Mouse (Mus musculus): ENCODE data around the gene Ntrk3.

Gene Ntrk3

GRCm38 (mm10) chr7:78578461-78579359, 159.1 kb downstream of the Ntrk3 start:
- DNase-seq (ENCODE audit: low spot score): no peak

- no peak for DNase-seq (ENCODE audit: low spot score)
Measured at GRCm38 (mm10) chr7:78578111-78578460, 159.7 kb downstream of the Ntrk3 start.

- DNase-seq (ENCODE audit: low spot score): no peak
Measured at GRCm38 (mm10) chr7:78577462-78578110, 160.2 kb downstream of the Ntrk3 start.

- no peak for DNase-seq (ENCODE audit: low spot score)
Measured at GRCm38 (mm10) chr7:78576706-78577461, 160.9 kb downstream of the Ntrk3 start.

GRCm38 (mm10) chr7:78576169-78576568, 161.6 kb downstream of the Ntrk3 start:
- DNase-seq (ENCODE audit: low spot score): no peak

DNA sequence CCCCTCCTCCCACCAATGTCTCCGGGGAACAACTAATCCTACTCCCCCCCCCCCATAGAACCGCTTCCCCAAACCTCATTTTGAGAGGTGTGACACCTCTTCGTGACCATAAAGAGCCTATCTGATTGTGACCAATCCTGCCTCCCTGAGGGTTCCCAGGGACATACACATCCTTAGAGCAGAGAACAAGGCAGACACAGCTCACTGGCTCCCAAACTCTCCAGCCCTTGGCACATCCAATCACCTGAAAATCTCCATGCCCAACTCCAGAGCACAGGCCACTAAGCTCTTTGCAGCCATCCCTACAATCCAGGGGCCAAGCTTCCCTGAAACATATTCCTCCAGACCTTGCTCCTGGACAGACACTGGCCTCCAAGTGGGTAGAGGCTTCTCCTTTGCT, 162.3 kb downstream of the Ntrk3 start:
- no peak for DNase-seq (ENCODE audit: low spot score)

- DNase-seq (ENCODE audit: low spot score): no peak
Measured at GRCm38 (mm10) chr7:78571196-78571595, 166.6 kb downstream of the Ntrk3 start.

GRCm38 (mm10) chr7:78569255-78569618, 168.6 kb downstream of the Ntrk3 start:
- no peak for DNase-seq (ENCODE audit: low spot score)

DNA sequence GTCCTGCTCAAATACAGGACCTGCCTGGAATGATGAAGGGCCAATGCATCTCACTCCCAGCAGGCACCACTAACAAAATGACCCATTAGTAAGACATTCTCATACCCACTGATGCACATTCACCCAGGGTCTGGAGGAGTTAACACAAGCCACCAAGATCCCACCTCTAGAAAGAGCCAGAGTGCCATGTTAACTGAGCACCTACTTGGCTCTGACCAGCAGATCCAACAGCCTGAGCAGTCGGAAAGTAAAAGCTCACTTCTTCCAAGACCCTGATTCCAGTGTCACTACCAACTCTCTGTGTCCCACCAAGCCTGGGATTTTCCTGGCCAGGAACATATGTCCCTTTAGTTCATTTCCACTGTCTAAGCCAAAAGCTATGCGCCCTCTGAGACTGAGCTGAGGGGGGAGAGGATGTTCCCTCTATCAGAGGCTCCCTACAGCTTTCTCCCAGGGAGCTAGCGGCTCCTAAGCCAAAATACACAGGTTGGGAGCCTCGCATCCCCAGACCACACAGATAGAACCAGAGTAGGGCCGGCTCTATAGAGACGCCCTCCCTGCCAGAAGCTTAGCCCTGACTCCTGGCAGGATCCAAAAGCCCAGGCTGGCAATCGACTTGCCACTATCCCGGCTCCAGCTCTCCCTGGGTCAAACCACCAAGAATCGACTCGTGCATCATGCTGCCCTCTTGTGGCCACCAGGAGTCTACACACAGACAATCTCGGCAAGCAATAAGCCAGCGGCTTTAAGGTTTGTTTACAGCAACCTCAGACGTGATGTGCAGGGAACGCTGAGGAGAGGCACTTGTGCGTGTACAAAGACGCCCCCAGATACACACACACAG, 169.2 kb downstream of the Ntrk3 start:
- peak; percentile 12 for DNase-seq (ENCODE audit: low spot score)

DNA sequence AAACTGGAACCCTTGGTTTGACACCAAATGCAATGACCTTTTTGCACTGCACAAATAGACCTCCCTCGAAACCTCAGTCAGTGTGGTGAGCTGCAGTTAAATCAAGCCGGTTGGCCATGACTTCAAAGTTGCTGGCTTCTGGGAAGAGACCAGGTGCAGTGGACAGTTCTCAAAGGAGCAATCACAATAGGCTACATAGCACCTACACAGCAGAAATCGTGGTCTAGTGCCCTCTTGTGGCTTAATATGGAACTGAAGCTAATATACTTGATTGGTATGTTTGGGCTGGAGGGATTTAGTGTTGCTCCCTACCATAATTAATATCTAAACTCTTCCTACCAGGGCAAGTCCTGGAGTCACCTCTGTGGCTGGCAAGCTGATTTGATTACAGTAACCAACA, 171.2 kb downstream of the Ntrk3 start:
- peak; percentile 20 for DNase-seq (ENCODE audit: low spot score)

GRCm38 (mm10) chr7:78565386-78565785, 172.4 kb downstream of the Ntrk3 start:
- no peak for DNase-seq (ENCODE audit: low spot score)

DNA sequence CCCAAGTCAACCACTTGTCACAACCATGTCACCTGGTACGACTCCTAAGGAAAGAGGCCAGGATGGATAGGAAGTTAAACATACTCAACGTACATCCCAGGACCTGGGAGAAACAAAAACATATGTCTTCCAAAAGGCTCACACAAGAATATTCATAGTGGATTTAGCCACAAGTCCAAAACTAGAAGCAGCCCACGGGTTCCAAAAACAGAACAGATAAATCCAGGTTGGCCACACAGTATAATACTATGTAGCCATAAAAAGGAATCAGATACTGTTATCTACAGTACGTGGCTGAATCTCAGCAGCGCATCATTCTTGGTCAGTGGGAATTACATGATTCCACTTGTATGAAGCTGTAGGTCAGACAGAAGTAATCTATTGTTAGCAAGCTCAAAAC, 179.3 kb downstream of the Ntrk3 start:
- no peak for DNase-seq (ENCODE audit: low spot score)

DNA sequence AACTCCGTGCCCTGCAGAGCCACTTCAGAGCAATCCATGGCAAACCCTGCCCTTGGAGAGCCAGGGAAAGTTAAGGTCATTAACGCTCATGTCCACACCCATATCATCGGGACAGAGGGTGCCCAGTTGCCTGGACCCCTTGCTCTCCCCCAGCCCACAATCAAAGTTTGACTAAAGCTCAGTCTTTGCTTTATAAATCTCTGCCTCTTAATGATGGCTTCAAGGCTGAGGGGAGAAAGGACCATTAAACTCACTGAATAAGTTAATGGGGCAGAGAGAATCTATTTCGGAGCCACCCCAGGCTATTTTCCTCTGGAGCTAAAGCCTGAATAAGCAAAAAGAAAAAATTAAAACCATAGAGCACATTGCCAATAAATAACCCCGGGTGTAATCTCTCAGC, 182.3 kb downstream of the Ntrk3 start:
- DNase-seq (ENCODE audit: low spot score): no peak

- DNase-seq (ENCODE audit: low spot score): no peak
Measured at GRCm38 (mm10) chr7:78549461-78549860, 188.4 kb downstream of the Ntrk3 start.

GRCm38 (mm10) chr7:78548721-78549120, 189.1 kb downstream of the Ntrk3 start:
- no peak for DNase-seq (ENCODE audit: low spot score)

DNA sequence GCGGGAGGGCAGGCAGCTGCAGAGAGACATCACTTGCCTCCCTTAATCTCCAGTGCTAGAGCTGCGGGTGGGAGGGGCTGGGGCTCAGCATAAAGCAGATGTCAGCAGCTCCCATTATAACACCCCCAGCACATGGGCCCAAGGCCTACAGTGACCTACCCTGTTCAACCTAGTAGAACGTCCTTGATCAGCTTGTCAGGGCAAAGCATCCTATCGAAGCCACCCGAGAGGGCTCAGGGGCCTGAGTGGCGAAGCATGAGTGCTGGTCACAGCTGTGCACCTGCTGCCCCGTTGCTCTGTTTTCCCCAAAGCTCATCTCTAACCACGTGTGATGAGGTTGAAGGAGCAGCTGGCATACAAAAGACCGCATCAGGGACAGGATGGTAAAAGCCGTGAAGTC, 191.3 kb downstream of the Ntrk3 start:
- DNase-seq (ENCODE audit: low spot score): no peak

DNA sequence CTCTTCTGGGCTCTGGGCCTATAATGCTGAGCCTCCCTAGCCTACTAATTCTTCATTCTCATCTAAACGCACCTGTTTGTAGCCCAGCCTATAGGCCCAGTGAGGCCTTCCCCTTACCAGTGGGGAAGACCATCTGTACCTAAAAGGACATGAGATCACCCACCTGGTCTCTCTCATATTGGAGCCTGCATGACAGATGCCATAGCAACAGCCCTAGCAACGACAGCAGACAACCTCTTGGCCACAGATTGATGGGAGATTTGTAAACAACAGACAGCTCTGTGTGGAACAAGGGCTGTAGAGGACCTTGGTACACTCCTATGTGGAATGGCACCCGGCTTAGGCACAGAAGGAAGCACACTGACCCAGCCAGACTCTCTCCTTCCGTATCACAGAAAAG, 195.3 kb downstream of the Ntrk3 start:
- DNase-seq (ENCODE audit: low spot score): no peak

DNA sequence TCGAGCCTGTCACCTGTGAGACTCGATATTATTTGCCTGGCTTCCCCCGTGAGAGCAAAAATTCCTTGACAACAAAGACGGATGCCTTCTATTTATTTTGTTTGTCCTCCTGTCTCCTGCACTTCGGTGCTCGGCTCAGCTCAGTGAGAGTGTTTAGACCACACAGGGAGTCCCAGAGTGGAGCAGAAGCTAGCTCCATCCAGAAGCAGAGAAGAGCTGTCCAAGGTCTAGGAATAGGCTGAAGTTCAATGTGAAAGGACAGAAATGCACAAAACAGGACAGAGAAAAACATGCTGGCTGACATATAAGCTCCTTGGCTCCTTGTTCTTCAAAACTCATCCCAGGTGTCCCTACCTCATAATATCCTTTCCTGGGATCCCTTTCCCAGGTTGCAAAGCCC, 207.5 kb downstream of the Ntrk3 start:
- DNase-seq (ENCODE audit: low spot score): no peak

GRCm38 (mm10) chr7:78528008-78528407, 209.8 kb downstream of the Ntrk3 start:
- no peak for DNase-seq (ENCODE audit: low spot score)

DNA sequence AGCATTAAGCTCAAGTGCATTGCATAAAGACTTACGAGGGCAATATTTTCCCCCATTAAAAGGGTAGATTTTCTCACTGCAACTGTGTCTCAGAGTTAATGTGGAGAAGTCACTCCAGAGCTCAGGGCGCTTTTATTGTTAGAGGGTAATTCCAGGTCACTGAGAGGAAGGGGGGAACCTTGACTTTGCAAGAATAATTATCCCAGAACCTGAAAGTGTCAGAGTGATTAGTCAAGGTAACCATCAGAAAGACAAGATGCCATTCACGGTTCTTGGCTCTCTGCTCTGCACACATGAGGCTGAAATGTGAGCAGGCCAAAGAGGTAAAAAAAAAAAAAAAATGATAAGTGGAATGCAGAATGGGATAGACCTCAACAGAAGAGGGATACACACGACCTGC, 210.2 kb downstream of the Ntrk3 start:
- no peak for DNase-seq (ENCODE audit: low spot score)

DNA sequence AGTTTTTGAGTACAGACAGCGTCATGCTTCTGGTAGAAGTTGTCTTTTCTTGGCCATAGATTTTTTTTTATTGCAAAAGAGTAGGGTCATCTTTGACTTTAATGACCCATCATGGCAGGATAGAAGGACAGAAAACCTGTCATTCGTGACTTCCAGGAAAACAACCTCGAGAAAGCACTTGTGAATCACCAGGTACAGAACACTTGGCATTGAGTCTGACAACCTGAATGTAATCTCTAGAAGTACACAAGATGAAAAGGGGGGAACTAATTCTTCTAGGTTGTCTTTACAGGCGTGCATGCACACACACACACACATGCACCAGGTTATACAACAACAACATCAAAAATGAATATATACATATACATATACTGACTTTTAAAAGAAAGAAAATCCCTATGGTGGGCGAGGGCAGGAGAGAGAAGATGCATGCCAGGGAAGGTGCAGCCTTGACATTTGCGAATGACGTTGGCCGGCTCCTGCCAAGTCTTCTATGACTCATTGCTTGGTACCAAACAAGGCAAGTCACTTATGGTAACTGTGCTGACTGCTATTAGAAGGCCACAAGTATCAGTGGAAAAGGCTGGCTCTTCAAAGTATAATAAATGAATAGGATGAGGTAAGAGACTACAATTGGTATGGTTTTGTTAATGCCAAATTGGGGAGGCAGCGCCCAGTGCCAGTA, 217.4 kb downstream of the Ntrk3 start:
- no peak for DNase-seq (ENCODE audit: low spot score)

All from c-Kit-positive CD71-positive TER-119-positive erythroid progenitor cells, embryonic 14.5 days (primary cell).